Mouse (Mus musculus) G1E-ER4 (cell line): ENCODE results near the gene Stip1. TPM values are rescaled to one million over a fixed set of nuclear protein-coding genes. Genes with fewer than 3 reads are reported as not detected.

Source experiments
- GATA1 ChIP-seq: IDR thresholded peaks from one replicate; pipeline ENCODE4 v1.8.0; 2012; ENCODE audit warnings: low read length, inconsistent platforms
- polyA plus RNA-seq: library from polyadenylated mRNA; stranded (reverse); fragments of >175 nt; gene quantifications from 2 replicates; pipeline ENCODE4 v1.2.3, GENCODE M21; 2012

The Stip1 gene
- polyA plus RNA-seq, 1 experiment = 144 TPM

- TF ChIP-seq GATA1 = no peak
These were observed 28.4 kb upstream of the Stip1 start for GRCm38 (mm10) chr19:7068136-7068535.

DNA sequence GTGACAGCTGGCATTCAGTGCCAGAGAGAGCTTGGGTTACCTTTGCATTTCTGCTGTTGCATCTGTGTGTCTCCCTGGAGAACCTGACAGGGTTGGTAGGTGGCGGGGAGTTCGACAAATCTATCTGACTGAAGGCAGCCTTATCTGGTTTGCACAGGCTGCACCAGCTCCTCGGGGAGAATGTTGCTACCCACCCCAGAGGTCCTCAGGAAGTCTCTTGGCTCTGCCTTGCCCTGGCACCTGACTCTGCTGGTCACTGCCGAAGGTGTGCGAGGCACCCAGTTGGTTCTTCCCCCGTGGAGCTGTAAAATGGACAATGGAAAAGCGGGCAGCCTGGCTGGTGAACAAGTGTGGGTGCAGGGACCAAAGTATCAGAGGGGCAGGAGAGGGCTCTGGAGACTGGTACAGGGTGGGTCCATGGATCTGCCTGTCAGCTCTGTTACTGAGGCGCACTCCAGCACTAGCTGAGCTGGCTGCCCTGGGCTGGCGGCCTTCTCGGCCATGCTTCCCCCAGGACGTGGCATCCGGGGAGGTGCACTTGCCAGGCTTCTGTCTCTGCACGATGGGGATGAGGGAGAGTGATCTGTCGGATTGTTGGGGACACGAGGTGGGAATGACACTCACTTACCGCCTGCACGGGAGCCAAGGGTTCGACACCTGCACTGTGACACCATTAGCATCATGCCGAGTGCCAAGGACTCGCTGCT lies 27.7 kb upstream of the Stip1 start:
- TF ChIP-seq GATA1 = no peak

GRCm38 (mm10) chr19:7066828-7067342 lies 27.1 kb upstream of the Stip1 start:
- TF ChIP-seq GATA1 = no peak

- TF ChIP-seq GATA1 = no peak
These were observed 26.5 kb upstream of the Stip1 start for GRCm38 (mm10) chr19:7066034-7066827.

DNA sequence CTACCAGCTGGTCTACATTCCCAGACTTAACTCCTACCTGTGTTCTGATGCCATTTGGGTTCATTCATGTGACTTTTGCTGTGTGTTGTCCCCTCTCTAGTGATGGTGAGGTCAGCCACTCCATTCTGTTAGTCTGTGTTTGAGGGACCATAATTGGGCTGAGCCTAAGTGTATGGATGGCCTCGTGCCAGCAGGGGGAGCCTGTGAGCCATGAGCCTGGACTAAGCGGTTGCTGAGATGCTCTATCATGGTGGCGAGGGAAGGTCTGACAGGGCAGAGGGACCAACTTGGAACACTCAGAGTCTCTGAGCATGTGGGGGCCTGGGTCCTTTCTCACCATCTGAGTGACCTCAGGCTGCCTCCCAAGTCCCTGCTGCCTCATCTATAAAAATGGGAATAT lies 24.8 kb upstream of the Stip1 start:
- no peak for TF ChIP-seq GATA1

GRCm38 (mm10) chr19:7062916-7063315 lies 23.1 kb upstream of the Stip1 start:
- no peak for TF ChIP-seq GATA1

- no peak for TF ChIP-seq GATA1
These were observed 22.3 kb upstream of the Stip1 start for GRCm38 (mm10) chr19:7062110-7062509.

DNA sequence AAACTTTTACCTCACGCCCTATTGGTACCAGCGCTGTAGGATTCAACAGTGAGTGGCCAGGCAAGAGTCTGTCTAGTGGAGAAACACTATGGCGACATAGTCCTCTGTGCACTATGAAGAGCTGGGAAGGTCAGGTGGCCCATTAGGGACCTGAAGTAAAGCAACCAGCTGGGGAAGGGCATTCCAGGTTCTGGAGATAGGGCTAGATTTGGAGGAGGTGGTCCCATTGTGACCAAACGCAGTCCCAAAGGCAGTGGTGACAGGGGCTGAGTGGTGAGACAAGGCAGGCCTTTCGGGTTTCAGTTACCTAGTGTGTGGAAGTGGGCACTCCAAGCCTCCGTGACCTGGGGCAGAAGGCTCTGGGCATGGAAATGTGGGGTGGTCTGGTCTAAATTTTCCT lies 18.8 kb upstream of the Stip1 start:
- TF ChIP-seq GATA1 = no peak

- no peak for TF ChIP-seq GATA1
These were observed 18.0 kb upstream of the Stip1 start for GRCm38 (mm10) chr19:7057722-7058207.

DNA sequence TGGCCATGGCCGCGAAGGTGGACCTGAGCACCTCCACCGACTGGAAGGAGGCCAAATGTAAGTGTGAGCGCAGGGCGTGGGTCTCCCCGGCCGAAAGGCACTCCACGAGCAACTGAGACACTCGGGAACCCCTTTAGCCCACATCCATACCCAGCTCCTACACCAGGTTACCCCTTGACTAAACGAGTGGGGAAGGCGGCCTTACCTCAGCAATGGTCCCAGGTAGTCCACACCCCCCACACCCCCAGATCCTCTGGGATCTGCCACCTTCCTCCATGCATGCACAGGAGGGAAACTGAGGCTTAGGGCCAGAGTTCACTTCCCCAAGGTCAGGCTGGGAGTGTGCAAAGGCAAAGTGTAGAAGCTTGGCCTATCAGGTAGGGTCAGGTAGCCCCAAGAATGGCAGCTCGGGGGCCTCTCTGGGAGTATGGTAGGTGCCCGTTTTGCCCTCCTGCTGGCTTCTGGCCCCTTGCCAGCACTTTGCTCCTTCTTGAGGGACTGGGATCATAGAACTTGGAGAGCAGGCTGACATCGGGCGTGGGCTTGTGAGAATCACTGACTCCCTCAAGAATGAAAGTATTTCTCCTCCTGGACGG lies 17.5 kb upstream of the Stip1 start:
- no peak for TF ChIP-seq GATA1

GRCm38 (mm10) chr19:7056248-7057087 lies 16.7 kb upstream of the Stip1 start, which contains the start of gene Macrod1:
TSS of gene Macrod1 (plus strand) at chr19:7056810.
- no peak for TF ChIP-seq GATA1

DNA sequence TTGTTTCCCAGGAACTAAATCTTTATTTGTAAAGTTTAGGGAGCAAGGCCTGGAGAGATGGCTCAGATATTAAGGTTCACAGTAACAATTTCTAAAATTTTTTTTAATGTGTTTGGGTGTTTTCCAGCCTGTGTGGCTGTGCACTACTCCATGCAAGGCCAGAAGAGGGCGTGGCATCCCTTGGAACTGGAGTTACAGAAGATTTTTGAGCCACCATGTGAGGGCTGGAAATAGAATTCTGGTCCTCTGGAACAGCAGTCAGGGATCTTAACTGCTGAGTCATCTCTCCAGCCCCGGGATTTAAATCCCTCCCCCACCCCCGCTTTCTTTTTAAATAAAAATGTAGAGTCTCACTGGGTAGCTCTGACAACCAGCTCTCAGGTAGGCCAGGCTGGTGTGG lies 15.4 kb upstream of the Stip1 start:
- TF ChIP-seq GATA1 = no peak

DNA sequence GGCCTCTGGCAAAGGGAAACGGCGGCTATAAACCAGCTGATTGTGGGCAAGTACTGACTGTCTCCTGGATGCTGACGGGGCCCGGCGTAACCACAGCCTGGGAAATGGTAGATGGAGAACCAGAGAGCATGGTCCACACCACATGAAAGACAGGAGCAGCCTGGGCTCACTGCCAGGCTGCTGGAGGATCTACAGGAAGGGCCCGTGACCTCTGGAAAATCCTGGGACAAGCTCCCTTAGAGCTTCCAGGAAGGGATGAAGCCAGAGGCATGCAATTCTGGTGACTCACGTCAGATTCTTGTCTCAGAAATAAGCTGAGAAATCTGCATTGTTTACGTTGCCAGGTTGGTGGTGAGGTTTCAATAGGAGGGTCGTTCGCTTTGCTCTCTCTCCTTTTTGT lies 15.0 kb upstream of the Stip1 start:
- TF ChIP-seq GATA1 = no peak

DNA sequence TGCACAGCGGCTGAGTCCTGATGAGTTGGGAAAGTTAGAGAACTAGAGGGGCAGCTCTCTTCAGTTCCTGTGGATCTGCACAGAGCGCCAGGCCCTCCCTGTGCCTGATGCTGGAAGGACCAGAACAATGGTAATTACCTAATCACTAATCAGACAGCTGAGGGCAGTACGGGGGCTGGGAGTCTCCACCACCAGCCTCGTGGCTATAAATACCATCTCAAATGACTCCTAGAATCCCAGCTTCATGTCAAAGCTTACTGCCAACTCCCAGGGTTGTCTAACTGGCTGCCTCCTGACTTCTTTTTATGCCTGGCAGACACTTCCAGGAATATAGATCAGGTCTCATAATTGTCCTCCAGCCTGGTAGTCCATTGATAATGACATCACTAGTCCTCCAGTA lies 4.9 kb upstream of the Stip1 start:
- no peak for TF ChIP-seq GATA1

DNA sequence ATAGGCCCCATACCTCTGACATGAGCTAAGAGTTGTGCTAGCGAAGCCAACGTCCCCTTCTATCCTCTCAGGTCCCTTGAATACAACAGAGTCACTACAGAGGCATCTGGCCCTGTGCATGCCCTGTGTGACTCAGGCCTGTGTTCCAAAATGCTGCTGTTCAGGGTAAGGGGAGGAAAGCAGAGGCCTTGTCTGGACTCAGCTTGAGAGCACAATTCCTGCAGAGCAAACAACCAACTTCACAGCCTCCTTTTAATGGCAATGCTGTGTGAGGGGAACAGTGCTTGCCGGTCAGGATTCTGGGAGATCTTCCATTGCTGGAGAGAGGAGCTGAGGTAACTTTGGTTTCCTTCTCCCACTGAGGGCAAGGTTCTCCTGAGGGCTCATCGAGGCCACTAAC lies 4.5 kb upstream of the Stip1 start:
- no peak for TF ChIP-seq GATA1

DNA sequence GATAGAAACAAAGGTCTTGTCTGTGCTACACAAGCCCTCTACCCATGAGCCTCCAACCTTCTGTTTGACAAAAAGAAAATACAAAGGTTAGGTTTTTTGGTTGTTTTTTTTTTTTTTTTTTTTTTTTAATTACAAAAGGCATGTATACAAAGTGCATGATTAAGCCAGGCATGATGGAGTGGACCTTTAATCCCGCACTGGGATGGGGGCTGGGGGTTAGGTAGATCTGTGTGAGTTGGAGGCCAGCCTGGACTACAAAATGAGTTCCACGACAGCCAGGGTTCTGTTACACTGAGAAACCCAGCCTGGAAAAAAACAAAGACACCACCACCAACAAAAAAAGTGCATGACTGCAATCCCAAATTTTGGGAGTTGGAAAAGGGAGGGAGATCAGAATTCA lies 1.4 kb upstream of the Stip1 start:
- TF ChIP-seq GATA1 = no peak
